Mouse (Mus musculus) A20 (cell line): ENCODE results near the gene Lef1.
A peak's percentile ranks its signal among the peaks of the same experiment; 100 is the strongest.

Source experiments
- DNase-seq: peaks from one replicate; pipeline ENCODE4 v3.0.0-alpha.2; 2011; ENCODE audit warnings: low read depth, low spot score

The Lef1 gene

DNA sequence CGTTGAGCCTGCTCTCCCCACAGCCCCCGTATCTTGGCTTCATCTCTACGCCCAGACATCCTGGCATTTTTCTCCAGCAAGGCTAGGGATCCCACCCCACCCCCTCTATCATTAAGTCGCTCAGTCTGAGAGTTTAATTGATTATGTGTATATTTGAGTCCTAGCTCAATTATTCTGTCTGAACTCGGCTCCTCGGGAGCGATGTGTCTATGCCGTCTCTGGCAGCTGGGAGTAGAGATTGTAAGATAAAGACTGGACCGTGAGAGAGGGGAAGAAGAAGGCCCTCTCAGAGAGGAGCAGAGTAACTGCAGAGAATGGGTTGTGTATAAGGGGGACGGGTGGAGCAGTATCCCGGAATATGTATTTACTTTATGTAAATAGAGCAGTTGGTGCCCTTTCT is 80.0 kb downstream of the Lef1 start:
- DNase-seq: no peak

DNA sequence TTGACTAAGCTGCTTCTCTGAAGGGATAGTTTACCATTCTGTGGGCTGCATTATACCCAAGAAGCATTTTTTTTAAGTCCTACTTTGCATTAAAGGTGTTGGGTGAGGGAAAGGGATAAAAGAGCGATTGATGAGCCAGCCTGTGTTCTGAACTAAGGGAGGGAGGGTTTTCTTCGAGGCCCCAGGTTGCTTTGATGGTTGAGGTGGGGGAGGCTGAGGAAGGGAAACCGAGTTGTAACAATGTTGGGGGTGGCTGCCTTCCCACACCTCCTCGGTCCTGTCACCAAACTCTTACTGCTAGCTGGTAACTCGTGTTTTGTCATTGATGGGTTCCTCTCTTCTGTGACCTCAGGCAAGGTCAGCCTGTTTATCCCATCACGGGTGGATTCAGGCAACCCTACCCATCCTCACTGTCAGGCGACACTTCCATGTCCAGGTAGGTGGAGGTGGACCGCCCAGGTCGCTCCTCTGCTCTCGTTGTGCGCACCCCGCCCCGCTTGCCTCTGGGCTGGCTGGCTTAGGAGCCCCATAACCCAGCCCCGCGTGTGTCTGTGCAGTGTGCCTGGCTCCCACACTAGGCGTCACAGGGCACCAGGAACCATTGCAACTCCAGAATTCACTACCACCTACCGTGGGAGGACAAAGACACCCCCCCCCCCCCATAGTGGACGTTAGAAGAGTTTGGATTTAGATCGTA is 80.5 kb downstream of the Lef1 start:
- DNase-seq: no peak

DNA sequence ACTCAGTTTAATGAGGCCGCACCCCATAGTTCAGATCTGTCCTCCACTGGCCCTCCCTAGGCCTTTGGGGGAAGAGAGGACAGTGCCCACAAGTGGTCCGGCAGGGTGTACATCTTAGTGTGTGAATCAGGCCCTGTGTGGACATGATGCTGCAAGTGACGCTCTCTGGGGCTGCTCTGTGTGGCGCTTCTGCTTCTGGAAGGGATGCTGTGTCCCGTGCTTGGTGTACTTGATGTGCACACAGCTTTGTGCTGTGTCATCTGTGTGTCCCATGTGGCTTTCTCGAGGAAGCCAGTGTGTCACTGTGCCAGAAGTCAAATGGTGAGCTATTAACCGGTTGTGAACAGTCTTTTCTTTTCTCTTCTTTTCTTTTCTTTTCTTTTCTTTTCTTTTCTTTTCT is 81.2 kb downstream of the Lef1 start:
- DNase-seq: no peak

DNA sequence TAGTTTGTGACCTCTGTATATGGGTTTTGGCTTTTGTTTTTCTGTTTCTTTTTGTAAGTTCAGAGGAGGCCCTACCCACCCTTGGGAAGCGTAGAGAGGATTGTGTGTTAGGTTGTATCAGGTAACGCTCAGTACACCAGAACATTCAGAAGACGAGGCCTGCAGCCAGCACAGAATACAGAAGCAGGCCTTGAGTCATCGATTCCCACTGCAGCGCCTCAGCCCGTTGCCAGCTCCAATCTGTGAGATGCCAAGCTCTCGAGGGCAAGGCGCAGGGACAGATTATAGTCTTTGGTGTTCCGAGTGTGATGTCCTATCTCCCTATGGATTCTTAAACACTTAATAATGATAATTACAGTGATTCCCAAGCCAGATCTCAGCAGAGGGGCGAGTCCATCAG is 85.8 kb downstream of the Lef1 start:
- DNase-seq: no peak

DNA sequence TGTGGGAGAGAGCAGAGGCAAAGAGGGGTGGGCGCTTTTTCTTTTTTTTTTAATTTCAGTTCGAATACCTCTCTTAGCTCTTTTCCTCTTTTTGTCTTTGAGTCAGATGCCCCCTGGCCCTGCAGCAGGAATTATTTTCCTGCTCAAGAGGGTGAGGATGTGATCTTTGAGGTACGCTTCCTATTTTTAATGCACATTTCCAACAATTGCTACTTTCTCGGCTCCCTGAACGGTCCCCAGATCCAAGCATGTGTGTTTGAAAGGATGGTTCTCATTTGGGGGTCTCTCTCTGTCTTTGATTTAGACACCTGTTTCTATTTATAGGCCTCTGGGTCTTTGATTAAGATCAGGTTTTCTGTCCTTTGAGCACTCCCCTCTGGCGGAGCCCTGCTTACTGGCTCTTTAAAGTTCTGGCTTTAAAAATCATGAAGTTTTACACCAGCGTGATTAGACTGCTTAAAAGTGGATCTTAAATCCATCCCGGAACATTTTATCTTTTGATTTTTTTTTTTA is 86.3 kb downstream of the Lef1 start:
- DNase-seq: no peak

DNA sequence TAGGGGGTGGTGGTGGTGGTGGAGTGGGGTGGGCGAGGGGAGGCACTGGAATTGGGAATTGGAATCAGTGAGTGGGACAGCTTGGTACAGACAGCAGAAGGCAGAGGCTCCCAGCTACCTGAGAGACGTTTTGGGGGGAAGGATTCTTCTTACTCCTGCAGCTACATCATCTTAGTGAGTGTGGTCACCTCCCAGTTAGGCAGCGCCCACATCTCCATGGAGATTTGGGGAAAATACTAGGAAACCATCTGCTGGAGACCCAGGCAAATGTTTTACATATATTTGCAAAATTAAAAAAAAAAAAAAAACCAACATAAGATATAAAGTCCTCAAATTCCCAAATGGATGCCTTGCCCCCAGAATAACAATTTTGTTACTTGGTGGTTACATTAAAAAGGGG is 88.7 kb downstream of the Lef1 start:
- DNase-seq: no peak

DNA sequence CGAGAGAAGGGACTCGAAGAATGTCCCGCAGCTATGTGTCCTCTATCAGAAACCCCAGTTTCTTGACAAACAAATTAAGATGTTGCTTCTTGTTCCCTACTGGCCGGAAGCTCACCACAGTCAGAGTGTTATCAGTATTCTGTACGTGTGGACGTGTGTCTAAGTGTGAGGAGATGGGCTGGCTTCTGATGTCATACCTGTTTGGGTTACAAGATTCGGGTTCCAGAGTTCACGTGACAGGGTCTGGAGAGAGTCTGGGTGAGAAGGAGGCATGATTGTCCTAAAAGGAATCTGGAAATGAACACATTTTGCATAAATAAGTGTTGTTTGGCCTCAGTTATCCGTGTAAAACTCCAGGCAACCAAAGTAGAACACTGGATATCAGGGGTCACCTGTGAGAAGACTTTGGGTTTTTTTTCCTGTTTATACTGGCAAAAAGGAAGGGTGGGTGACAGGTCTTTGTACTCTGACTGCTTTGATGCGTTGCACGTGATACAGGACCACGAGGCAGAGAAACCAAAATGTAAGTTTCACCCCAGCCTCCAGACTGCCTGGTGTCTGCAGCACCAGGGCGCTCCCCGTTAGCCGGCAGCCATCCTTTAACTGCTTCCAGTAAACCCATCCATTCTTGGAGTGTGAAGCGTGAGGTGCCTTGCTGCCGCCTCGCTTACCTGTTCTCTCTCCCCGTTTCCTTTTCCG is 89.5 kb downstream of the Lef1 start:
- no peak for DNase-seq

DNA sequence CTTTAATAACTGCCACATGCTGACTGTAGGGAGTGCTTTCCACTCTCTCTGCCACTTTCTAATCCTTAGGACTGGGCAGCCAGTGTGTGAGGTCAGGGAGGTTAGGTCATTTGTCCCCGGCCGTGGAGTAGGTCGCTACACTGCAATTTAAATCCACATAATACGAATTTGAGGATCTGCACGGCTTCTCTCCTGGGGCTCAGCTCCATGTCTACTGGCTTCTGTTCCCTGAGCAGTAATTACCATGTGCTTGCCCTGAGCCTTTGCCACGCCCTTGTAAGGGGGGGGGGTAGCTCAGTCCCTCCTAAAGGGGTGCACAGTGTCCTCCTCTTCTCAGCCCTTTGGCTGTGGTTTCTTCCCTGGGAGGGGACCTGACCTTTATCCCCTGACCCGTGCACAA is 92.0 kb downstream of the Lef1 start:
- no peak for DNase-seq

DNA sequence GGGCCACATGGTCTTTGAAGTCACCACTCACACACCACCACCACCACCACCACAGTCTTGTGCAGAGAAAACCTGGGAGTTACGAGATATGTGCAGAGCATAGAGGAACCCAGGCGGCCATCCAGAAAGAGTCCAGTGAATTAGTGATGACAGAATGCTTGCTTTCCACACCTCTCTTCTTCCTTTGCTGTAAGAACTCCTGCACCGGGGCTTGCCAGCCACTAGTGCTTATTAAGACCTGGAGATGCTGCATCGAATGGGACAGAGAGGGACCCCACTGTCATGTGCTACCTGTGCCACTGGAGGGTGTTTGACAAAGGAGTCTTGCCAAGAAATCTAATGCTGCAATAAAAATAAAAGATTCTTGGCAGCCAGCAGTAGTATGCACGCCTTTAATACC is 97.6 kb downstream of the Lef1 start:
- no peak for DNase-seq

DNA sequence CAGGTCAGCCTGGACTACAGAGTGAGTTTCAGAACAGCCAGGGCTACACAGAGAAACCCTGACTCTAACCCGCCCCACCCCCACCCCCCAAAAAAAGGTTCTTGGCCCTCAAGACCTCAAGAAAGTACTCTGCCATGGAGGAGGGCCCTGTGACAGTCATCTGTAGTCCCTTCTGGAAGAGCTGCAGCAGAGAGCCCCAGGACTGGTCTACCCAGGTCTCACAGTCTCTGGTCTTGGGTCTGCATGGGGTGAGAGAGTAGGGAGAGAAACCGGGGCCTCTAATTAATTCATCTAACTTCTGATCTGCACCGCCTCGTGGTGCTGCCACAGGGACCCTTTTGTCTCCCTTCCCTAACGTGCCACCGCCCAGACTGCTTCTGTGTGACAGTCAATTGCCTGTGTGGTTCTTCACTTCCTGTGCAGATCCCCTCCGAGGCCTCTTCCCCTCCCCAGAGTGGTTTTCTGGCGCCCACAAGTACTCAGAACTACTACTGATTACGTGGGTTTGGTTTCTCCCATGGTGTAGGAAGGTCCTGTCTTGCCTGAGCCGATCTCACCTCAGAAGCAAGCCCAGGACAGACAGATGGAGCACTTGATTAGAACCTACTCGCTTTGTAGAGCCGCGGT is 98.1 kb downstream of the Lef1 start:
- DNase-seq: peak; percentile 35

DNA sequence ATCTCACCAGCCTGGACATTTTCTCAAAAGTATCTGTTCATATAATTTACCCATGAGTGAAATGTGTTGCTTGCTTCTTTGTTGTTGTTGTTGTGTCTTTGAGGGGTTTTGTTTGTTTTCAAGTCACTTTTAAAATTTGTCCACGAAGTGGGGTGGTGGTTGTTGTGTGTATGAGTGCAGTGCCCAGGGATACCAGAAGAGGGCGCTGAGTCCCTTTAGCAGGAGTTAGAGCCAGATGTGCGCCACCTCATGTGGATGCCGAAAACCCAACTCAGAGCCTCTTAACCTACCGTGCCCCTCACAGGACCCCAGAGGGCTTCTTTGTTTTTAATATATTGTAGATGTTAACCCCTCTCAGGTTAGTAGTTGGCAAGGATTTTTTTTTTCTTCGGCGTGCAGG is 101.9 kb downstream of the Lef1 start:
- peak; percentile 45 for DNase-seq

DNA sequence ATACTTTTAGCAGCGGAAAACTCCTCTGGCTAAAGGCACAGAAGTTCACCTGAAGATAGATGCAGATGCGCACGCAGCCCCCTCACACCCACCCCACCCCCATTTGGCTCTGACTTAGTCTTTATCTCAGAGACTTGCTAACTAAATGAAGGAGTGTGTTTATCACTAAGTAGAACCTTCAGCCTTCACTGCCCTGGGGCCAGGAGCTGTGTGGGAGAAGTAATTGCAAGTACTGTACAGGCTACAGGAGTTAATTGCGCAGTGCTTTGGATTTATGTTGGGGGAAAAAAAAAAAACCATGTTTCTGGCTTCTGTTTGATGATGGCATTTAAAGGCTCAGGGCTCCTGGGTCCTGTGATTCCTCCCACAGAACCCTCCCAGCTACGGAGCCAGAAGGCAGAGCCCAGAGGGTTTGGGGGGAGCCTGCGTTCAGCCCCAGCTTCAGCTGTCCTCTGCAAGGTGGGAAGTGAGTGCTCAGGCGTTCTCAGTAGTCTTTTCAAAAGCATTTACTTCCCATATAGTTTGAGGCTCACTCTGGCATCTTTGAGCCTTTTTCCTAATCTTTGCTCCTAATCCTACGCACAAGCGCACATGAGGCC is 103.9 kb downstream of the Lef1 start:
- no peak for DNase-seq

DNA sequence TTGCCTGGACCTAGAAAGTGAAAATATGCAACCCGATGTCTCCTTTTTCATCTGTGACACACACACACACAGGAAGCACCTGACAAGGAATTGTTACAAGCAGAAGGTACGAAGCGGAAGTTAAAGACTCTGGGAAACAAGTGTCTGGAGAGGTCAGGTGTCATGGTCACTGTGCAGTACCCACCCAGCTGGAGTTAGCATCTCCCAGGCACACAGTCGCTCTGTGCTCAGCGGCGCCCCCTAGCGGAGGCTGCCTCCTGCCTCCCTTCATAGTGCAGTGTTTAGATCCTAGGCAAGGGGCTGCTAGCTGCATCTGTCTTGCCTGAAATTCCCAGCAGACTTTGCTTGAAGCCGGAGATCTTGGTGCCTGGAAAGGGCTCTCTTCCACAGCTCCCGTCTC is 104.6 kb downstream of the Lef1 start:
- DNase-seq: peak; percentile 63

DNA sequence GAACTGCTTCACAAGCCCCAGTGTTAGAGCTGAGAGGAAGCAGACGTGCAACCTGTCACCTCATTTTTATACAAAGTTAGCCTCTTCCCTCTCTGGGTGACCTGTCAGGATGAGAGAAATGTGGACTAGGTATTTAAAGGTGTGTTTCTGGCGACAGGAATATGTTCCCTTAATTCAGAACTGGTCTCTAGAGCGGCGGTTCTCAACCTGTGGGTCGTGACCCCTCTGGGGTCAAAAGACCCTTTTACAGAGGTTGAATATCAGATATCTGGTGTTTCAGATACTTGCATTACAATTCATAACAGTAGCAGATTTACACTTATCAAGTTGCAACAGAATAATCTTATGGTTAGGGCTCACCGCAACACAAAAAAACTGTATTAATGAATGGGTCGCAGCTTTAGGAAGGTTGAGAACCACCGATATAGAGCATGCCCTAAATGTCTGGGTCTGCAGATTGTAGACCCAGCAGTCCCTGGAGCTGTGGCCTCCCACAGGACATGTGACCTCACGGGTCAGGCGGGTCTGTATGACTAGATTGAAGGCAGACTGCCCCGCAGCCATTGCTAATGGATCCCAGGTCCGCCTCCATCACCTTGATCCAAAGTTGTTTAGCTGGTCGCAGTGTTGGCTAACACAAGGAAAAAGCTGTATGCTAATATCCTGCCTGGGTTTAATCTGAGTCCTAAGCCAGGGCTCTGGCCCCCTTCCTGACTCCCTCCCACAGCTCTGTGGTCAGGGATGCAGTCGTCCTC is 108.5 kb downstream of the Lef1 start:
- DNase-seq: no peak

DNA sequence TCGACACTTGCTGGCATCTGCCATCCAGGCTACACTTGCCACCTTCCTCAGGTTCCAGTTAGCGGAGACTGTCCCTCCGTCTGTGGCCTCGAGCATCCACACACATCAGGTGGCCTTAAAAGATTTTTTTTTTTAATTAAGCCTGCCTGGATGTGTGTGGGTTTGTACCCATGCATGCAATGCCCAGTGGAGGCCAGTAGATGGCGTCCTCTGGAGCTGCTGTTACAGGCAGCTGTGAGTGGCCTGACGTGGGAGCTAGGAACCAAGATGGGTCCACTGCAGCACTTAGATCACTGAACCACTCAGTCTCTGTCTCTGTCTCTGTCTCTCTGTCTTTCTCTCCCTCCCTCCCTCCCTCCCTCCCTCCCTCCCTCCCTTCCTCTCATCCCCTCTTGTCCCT is 117.8 kb downstream of the Lef1 start:
- DNase-seq: peak; percentile 35

DNA sequence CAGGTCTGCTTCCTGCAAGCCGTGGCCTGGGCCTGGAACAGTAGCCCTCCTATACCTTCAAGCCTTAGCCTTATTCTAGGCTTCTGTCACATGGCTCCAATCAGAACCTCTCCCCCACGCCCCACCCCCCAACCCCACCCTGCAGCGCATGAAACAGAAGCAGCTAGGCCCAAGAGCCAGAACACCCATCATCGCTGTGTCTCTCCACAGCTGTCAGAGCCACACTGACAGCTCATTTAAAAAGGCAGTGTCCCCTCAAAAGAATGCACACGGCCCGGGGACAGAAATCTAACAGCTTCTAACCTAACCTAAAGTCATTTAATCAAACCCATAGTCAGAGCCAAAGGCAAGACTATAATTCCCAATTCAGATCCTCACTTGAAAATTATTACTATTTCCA is 126.8 kb downstream of the Lef1 start:
- DNase-seq: no peak

DNA sequence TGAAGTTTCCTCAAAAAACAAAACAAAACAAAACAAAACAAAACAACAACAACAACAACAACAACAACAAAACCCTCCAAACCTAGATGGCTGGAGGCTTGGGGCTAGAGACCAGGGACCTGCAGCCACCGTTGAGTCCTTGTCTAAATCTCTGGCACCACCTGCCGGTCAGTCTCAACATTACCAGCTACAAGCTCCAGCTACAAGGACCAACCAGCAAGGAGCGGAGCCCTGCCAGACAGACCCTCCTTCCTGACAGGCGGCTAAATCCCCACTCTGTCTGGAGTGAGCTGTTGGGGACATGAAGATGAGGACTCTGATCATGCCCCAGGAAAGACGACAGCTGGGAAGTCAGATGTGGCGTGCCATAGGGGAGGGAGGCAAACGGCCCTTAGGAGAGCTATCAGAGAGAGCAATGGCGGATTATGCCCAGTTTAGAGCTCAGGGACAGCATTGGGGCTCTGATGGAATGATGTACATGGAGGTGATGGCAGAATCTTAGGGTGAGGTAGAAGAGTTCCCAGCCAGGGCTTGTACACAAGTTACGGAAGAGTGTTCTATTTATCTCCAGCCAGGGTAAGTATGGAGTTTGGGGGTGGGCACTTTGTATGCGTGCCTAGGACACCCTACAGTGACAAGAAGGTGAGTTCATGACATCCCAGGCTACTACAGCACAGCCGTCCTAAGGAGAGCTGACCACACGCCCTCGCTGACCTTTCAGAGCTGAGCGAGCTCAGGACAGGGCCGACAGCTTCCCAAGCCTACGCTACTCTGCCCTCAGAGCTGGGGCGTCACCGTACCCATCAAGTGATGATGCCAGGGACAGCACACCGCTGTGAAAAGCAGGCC is 127.7 kb downstream of the Lef1 start:
- DNase-seq: peak; percentile 74

DNA sequence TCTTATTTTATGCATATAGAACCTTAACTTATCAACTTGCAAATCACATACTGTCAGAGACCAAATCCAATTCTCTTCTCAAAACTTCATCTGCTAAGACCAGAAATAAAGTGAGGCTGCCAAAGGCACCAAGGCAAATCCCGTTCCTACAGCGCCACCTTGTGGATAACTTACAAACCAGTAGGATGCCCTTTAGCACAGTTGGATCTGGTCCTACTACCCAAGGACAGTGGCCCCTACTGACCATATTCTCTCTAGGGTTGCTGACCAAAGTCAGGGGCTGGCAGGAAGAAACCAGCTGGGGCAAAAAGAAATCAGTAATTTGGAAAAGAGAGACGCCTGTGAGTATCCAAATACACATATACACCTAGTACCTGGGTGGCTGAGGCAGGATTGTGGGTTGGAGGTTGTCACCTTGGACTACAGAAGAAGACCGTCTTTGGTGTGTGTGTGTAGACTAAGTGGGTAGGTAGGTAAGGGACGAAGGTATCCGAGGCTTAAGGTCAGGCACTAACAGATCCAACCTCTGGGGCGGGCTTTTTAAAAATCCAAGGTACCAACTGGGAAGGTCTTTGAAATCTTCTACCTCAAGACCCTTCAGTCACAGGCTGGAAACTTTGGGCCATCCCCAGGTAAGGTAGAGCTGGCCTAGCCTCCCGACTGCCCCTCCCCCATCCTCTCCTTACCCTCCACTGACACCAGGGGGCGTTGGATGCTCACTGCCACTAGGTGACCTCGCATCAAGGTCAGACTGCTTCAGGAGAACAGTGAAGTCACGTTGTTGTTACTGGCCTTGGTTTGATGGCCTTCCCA is 135.7 kb downstream of the Lef1 start:
- DNase-seq: peak; percentile 73

DNA sequence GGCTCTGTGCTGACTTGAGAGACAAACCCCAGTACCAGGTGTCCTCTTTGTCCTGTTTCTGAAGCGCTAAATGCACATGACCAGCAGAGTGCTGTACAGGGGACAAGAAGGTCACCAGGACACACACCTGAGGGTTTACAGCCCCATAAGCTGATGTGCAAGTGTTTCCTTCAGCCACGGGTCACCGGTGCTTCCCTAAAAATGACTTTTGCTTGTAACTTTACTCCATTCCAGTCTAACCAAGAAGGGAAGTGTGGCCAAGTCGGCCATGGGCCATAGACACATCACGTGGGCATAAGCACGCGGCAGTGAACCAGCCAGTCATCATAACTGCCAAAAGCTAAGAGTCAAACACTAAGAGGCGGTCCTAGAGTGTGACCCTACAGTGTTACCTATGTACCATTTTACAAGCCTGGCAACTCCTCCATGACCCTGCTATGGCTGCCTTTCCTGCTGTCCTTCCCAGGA is 136.3 kb downstream of the Lef1 start:
- DNase-seq: no peak

DNA sequence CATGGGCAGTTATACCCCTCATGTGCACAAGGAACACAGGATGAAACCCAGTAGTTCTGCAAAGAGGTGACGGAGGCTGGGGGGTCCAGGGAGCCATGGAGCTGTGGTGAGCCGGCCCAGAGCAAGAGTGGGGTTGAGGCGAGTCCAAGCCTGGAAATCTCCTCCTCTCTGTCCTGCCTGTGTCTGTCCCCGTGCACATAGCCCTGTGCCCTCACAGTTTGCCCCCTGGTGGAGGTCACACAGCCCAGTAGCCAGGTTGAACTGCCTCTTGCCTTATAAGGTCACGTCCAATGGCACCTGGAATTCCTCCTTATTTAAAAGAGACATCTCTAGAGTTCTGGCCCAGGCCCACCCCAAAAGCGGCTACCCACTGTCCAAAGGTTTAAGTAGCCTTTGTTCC is 137.2 kb downstream of the Lef1 start:
- DNase-seq: no peak
